Mouse (Mus musculus) limb, embryonic 14.5 days (tissue): Measurements from ENCODE around the gene Hspa8. TPM values are rescaled to one million over a fixed set of nuclear protein-coding genes. Genes with fewer than 3 reads are reported as not detected.
A peak's percentile ranks its signal among the peaks of the same experiment; 100 is the strongest.
"Not testable (repeated sequence)": the region's sequence is repeated elsewhere in the genome, so short reads cannot be mapped to it uniquely, and the experiment has no call there.

ENCODE experiments used
- ATAC-seq: fragments of 200-750 bp; cut with Nextera tagmentation; 2 replicates; pipeline ENCODE4 v1.8.0; 2017; ENCODE audit warnings: low read depth, moderate number of reproducible peaks, moderate TSS enrichment; ENCODE audit not compliant: low FRiP score
- DNase-seq: peaks from one replicate; pipeline ENCODE4 v3.0.0-alpha.2; 2015; ENCODE audit warnings: low spot score
- H3K27ac ChIP-seq: fragments of 300-500 bp; sonication (generic); replicated peaks from 2 replicates; pipeline ENCODE4 v1.5.1; 2014; ENCODE audit warnings: low read depth, mild to moderate bottlenecking, low read length, moderate library complexity, mixed read lengths
- H3K27me3 ChIP-seq: fragments of 300-500 bp; sonication (generic); 2 replicates; pipeline ENCODE4 v1.6.1; 2014; ENCODE audit warnings: low read length, mixed read lengths; ENCODE audit not compliant: control insufficient read depth, insufficient read depth
- H3K36me3 ChIP-seq: fragments of 300-500 bp; sonication (generic); 2 replicates; pipeline ENCODE4 v1.6.1; 2014; ENCODE audit warnings: mild to moderate bottlenecking, low read length, moderate library complexity, mixed read lengths; ENCODE audit not compliant: control insufficient read depth, insufficient read depth
- H3K4me1 ChIP-seq: fragments of 300-500 bp; sonication (generic); 2 replicates; pipeline ENCODE4 v1.6.1; 2014; ENCODE audit warnings: antibody characterized with exemption, low read length, mixed read lengths; ENCODE audit not compliant: control insufficient read depth, insufficient read depth
- H3K4me2 ChIP-seq: fragments of 300-500 bp; sonication (generic); replicated peaks from 2 replicates; pipeline ENCODE4 v1.6.1; 2014; ENCODE audit warnings: low read depth, mild to moderate bottlenecking, low read length, moderate library complexity; ENCODE audit not compliant: severe bottlenecking
- H3K4me3 ChIP-seq: fragments of 300-500 bp; sonication (generic); replicated peaks from 2 replicates; pipeline ENCODE4 v1.5.1; 2014; ENCODE audit warnings: low read length
- H3K9ac ChIP-seq: fragments of 300-500 bp; sonication (generic); 2 replicates; pipeline ENCODE4 v1.6.1; 2014; ENCODE audit warnings: mild to moderate bottlenecking, low read depth, low read length, moderate library complexity; ENCODE audit not compliant: severe bottlenecking
- H3K9me3 ChIP-seq: fragments of 300-500 bp; sonication (generic); 2 replicates; pipeline ENCODE4 v1.6.1; 2016; ENCODE audit warnings: low read length; ENCODE audit not compliant: control insufficient read depth
- POLR2A ChIP-seq: fragments of 200-500 bp; IDR thresholded peaks from 2 replicates; pipeline ENCODE4 v1.8.0; 2012; ENCODE audit warnings: inconsistent platforms, mild to moderate bottlenecking, moderate library complexity, borderline replicate concordance; ENCODE audit not compliant: insufficient read depth, insufficient read length; ENCODE audit errors: extremely low read depth
- WGBS: fragments of 180-500 bp; shearing (Covaris S2); extraction: QIAGEN DNeasy Blood & Tissue Kit; methylation state at CpG from one replicate; pipeline ENCODE4 v1.1.7; 2014; 5-methylcytosine and 5-hydroxymethylcytosine counted together
- polyA plus RNA-seq, 2 experiments: library from polyadenylated mRNA; depleted of rRNA in 1 of 2; stranded (reverse) in 1 of 2; unstranded in 1 of 2; fragments of >200 nt; fragmentation: Nextera tagmentation in 1 of 2; extraction: Ambion mirVana in 1 of 2; gene quantifications; 2 replicates each; pipeline versions ENCODE4 v1.2.1 to v1.2.3; 2012 to 2014

The Hspa8 gene
- polyA plus RNA-seq, 2 experiments, result 2,023 to 2,115 TPM

- Histone ChIP-seq H3K36me3 (peaks cover 55% of the 10 kb centered on the region), H3K4me1 (no peaks in the 10 kb centered on the region), H3K27me3 (no peaks in the 10 kb centered on the region), H3K27ac (0 out of 2 replicates have a peak overlapping the region, but pooled peaks have one; percentile 5), H3K4me3 (no peak overlapping the region), H3K9ac (no peak overlapping the region), H3K4me2 (no peak overlapping the region), H3K9me3 (no peaks in the 10 kb centered on the region)
- ATAC-seq, result no peak
- WGBS, result 79% methylated on average over 13 of the region's 13 CpGs
- no peak for TF ChIP-seq POLR2A
- DNase-seq, result no peak
These were observed 28.5 kb upstream of the Hspa8 start for GRCm38 (mm10) chr9:40772246-40772645.

GRCm38 (mm10) chr9:40773142-40773541 is 27.6 kb upstream of the Hspa8 start:
- not testable (repeated sequence) for H3K4me1 ChIP-seq, H3K9me3 ChIP-seq, H3K27me3 ChIP-seq, ATAC-seq, H3K27ac ChIP-seq, DNase-seq, H3K9ac ChIP-seq, H3K4me3 ChIP-seq, H3K4me2 ChIP-seq
- WGBS, result 82% methylated on average over 6 of the region's 6 CpGs
- H3K36me3 ChIP-seq, result peaks cover 55% of the 10 kb centered on the region

DNA sequence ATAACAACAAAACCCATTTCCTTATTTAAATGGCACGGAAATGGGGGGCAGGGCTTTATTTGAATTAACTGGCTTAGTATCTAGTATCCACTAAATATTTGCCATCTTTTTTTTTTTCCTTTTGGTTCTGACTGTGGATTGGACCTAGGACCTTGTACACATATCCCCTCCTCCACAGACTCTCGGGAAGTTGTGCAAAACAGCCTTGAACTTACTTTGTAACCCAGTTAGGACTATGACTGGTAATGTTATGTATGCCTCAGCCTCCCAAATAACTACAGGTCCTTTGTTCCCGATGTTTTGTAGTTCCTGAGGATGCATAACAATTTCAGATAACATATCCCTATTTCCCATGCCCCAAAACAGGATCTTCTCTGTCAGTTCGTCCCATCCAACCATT is 26.9 kb upstream of the Hspa8 start:
- no peaks in the 10 kb centered on the region for H3K27me3 ChIP-seq
- H3K4me3 ChIP-seq, result no peak overlapping the region
- DNase-seq (no peak), ATAC-seq (no peak)
- no peak overlapping the region for H3K27ac ChIP-seq
- 88% methylated on average over 4 of the region's 4 CpGs for whole genome bisulfite sequencing
- no peaks in the 10 kb centered on the region for H3K9me3 ChIP-seq
- H3K4me1 ChIP-seq, result no peaks in the 10 kb centered on the region
- TF ChIP-seq POLR2A, result no peak
- H3K9ac ChIP-seq, result no peak overlapping the region
- no peak overlapping the region for H3K4me2 ChIP-seq
- peaks cover 60% of the 10 kb centered on the region for H3K36me3 ChIP-seq

GRCm38 (mm10) chr9:40776044-40776443 is 24.7 kb upstream of the Hspa8 start:
- Histone ChIP-seq H3K4me3 (no peak overlapping the region), H3K4me2 (no peak overlapping the region), H3K27me3 (no peaks in the 10 kb centered on the region), H3K27ac (no peak overlapping the region), H3K4me1 (no peaks in the 10 kb centered on the region), H3K9me3 (no peaks in the 10 kb centered on the region; the same call in 1 of the 2 replicates), H3K9ac (no peak overlapping the region), H3K36me3 (peaks cover 70% of the 10 kb centered on the region)
- WGBS, result 63% methylated on average over 1 of the region's 1 CpGs
- DNase-seq (no peak), ATAC-seq (no peak)
- TF ChIP-seq POLR2A, result no peak

DNA sequence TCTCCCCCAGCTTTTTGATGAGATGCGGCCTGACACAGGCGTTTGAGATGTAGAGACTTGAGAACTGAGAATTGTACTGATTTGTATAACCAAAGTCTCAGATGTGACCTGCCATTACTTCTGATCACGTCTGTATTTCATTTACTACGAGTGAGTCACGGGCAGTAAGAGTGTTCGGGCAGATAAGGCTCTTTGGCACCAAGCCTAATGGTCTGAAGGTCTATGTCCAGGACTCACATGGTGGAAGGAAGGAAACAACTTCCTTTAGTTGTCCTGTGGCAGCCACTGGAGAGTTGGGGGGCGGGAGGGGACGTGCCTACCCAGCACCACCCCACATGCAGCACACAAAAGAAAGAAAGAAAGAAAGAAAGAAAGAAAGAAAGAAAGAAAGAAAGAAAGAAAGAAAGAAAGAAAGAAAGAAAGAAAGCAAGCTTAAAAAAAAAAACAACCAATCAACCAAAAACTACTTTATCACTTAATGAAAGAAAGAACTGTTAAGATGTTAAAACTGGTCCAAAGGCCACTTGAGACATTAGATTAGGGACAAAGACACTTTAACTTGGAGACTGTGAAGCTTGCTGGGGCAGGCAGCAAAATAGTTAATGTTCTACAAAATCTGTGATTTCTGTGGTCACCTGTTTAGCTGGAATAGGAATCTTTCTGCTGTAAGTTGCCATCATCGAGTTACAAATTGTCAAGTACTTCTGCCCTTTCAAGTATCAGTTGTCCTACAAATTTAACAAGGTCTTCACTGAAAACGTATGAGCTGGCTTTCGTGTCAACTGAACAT is 24.1 kb upstream of the Hspa8 start:
- WGBS, result 74% methylated on average over 11 of the region's 11 CpGs
- Histone ChIP-seq H3K4me1 (no peaks in the 10 kb centered on the region), H3K27me3 (no peaks in the 10 kb centered on the region), H3K36me3 (peaks cover 70% of the 10 kb centered on the region), H3K4me3 (no peak overlapping the region), H3K27ac (no peak overlapping the region), H3K4me2 (no peak overlapping the region), H3K9me3 (no peaks in the 10 kb centered on the region; the same call in 1 of the 2 replicates), H3K9ac (no peak overlapping the region)
- no peak for DNase-seq
- ATAC-seq, result no peak
- no peak for TF ChIP-seq POLR2A
